Mouse (Mus musculus): ENCODE results near the gene Tmem45b.

Tmem45b gene

DNA sequence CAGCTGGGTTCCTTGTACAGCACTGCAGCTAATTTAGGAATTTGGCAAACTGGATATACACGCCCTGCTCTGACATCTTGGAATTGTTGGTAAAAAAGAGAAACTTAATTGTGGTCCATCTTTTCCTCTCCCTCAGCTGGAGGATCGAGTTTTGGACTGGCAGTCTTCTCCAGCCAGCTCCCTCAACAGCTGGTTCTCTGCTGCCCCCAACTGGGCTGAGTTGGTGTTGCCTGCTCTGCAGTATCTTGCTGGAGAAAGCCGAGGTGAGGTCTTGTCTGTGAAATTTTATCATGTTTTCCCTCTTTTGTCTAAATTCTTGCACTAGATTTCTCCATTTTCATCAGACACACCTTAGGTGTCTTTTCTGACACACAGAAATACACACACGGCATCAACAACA, 63.8 kb downstream of the Tmem45b start:
- DNase-seq (ENCODE audit: low spot score), result peak; percentile 53

DNA sequence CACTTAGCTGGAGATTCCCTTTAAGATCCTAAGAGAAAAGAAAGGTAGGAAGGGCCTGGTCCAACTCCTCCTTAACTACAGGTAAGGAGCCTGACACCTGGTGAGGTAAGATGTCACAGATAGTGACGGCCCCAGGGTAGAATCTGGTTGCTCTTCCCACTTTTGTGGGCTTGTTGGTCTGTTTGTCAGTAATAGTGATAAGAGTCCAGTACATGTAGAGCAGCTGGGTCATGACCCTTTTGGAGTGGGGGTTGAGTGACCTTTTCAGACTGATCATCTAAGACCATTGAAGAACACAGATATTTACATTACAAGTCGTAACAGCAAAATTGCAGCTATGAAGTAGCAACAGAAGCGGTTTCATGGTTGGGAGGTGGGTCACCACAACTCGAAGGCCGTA, 77.1 kb downstream of the Tmem45b start:
- peak; percentile 4 for DNase-seq (ENCODE audit: low spot score)

DNA sequence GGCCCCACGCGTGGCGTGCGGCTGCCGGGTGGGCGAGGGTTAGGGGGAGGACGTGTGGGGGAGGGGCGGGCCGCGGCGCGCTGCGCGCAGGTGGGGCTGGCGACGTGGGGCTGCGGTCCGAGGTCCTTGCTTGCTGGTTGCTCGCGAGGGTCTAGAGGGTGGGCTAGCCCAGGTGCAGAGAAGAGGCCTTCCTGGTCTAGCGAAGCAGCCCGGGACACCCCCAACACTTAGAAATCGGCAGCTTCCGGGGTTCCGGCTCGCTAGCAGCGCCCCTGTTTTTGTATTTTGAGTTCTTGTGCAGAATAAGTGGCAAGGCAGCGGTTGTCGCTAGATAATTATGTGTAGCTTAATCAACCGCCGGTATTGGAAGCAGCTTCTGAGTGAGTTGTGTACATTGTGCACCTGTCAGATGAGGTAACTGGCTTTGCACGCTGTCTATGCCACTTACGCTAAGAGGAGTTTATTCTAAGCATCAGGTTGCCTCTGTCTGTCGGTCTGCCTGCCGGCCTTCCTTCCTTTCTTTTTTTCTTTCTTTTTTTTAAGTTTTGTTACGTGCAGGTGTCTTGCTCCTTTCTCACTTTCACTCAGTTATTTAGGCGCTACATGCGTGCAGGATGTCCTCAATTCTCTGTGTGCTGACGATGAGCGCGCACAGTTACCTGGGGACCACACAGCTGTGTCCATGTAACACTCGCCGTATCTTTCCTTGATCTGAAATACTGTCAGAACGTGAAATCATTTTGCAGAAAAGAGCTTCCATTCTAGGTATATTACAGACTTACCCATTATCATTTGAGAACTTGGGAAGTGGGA, 77.7 kb downstream of the Tmem45b start:
- peak; percentile 32 for DNase-seq (ENCODE audit: low spot score)

DNA sequence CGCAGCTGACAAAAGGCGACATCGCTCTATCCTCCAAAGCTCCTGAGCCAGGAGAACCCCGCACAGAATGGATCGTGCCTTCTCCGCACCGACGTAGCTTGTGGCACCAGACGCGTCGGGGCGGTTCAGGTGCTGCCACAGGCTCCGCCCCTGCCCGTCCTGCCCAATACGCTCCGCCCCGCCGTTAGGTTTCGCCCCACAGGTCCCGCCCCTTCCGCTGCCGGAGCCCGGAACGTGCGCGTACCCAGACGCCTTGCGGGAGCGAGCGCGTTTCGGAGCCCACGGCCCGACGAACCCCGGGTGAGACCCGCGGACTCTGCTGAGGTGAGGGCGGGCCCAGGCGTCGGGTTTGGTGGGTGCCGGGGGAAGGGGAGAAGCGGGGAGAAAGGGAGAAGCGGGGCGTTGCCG, 78.3 kb downstream of the Tmem45b start, which contains the start of gene Nfrkb:
Gene Nfrkb (plus strand): TSS at position 246 of the 408 bp plus-strand sequence.
- DNase-seq (ENCODE audit: low spot score), result peak; percentile 90

DNA sequence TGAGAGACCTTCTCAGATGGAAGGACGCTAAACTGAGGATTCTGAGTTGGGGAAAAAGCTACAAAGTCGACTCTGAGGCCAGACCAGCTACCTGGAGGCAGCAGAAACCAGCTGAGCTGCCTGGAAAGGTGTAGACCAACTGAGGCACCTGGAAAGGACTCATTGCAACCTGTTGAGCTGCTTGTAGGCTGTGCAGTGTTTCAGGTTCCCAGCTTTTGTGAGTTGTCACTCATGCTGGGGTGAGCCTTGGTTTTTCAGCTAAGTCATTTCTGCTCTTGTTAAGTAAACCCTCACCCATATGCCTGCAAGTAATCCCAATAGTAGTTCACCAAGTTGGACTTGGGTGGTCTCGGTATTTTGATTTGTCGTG, 78.8 kb downstream of the Tmem45b start:
- no peak for DNase-seq (ENCODE audit: low spot score)

DNA sequence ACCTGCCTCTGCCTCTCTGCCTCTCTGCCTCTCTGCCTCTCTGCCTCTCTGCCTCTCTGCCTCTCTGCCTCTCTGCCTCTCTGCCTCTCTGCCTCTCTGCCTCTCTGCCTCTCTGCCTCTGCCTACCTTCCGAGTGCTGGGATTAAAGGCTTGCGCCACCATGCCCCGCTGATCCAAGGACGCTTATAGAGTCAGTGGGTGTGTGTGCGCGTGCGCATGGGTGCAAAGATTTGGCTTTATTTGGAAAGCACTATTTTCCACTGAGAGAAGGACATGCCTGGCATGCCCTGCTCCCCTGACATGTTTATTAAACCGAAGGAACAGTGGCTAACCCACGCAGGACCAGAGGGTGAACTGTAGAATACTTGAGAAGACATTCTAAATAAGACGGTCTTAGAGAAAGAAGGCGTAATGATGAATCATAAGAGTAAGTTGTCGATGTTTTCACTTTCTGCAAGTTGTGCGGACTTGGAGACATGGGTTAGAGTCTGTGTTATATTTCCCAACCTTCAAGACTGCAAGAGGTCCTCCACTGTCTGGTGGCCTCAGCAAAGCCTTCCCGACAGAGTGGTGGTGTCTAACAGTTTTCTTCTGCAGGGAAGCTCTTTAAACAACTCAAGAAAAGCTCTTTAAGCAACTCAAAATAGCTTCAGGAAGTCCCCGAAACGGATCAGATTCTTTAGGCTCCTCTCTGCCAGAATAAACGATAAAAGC, 79.3 kb downstream of the Tmem45b start:
- no peak for DNase-seq (ENCODE audit: low spot score)

DNA sequence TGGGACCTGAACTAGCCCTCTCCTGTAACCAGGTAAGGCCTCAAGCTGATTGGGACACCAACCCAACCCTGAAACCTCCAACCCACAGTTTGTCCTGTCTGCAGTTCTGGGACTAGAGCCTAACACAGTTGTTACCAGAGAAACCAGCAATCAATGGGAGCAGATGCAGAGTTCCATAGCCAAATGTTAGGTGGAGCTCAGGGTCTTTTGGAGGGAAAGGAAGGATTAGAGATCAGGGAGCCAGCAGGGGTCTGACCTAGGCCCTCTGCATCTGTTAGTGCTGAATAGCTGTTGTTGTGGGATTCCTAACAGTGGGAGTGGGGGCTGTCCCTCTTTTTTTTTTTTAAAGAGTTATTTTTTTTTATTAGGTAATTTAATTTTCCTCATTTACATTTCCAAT, 87.6 kb downstream of the Tmem45b start:
- DNase-seq (ENCODE audit: low spot score), result no peak
